Mouse (Mus musculus) MEL (cell line): Measurements from ENCODE around the gene Prr11.

Source experiments
- CTCF ChIP-seq, 3 experiments: IDR thresholded peaks in 2 of 3; conservative IDR thresholded peaks in 1 of 3; 2 replicates each; pipeline ENCODE4 v1.5.1; 2011 to 2012; ENCODE audit warnings: low read length in 3 of 3, low read depth in 2 of 3, mild to moderate bottlenecking in 2 of 3, improper control_type of control experiment in 1 of 3, inconsistent platforms in 1 of 3, mixed read lengths in 1 of 3, moderate library complexity in 1 of 3; ENCODE audit not compliant: control insufficient read depth in 1 of 3, insufficient read depth in 1 of 3, poor library complexity in 1 of 3, severe bottlenecking in 1 of 3
- GATA1 ChIP-seq: IDR thresholded peaks from 2 replicates; pipeline ENCODE4 v1.6.1; 2011; ENCODE audit warnings: low read depth, low read length, improper control_type of control experiment
- HCFC1 ChIP-seq: IDR thresholded peaks from 2 replicates; pipeline ENCODE4 v1.6.1; 2012; ENCODE audit warnings: low read depth, mild to moderate bottlenecking, inconsistent platforms, low read length, improper control_type of control experiment, moderate library complexity
- POLR2A ChIP-seq, 2 experiments: IDR thresholded peaks; 2 replicates each; pipeline ENCODE4 v1.6.1; 2011 to 2012; ENCODE audit warnings: low read length in 2 of 2, mild to moderate bottlenecking in 2 of 2, control low read depth in 1 of 2, improper control_type of control experiment in 1 of 2, low read depth in 1 of 2, moderate library complexity in 1 of 2; ENCODE audit not compliant: control insufficient read depth in 1 of 2, insufficient read depth in 1 of 2, poor library complexity in 1 of 2

DNA sequence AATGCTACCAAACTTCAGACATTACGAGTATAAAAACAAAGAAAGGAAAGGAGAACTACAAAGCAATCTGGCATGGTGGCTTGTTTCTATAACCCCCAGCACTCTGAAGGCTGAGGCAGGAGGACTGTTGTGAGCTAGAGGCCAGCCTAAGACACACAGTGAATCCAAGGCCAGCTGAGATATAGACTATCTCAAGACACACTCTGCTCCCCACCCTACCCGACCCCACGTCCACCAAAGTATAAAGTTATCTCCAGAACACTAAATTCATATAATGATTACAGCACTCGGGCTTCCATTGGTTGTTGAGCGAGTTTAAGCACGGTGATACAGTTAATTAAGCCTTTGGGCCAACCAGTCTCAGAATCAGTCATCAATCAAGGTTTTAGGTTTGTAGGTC is 52.2 kb downstream of the Prr11 start:
- TF ChIP-seq GATA1, result no peak
- TF ChIP-seq POLR2A (IDR thresholded peaks at IDR 0.05; ENCODE audit: control insufficient read depth in 1 of 2, insufficient read depth in 1 of 2, low read depth in 1 of 2, low read length in 2 of 2, poor library complexity in 1 of 2), result no peak
- no peak for TF ChIP-seq CTCF (IDR thresholded peaks at IDR 0.05 in 2 of 3, conservative IDR thresholded peaks at IDR 0.05 in 1 of 3; ENCODE audit: control insufficient read depth in 1 of 3, insufficient read depth in 1 of 3, low read depth in 2 of 3, low read length in 3 of 3, poor library complexity in 1 of 3, severe bottlenecking in 1 of 3)
- TF ChIP-seq HCFC1, result no peak
